Mouse (Mus musculus) CD8-positive naive resting alpha-beta T cell, adult 2 months (primary cell): ENCODE results near the gene Hoxd4.
A peak's percentile ranks its signal among the peaks of the same experiment; 100 is the strongest.

Experiments used
- DNase-seq, 2 experiments: peaks; one replicate each; pipeline ENCODE4 v3.0.0; 2022; ENCODE audit warnings: low read depth in 2 of 2, low spot score in 2 of 2

The Hoxd4 gene

DNA sequence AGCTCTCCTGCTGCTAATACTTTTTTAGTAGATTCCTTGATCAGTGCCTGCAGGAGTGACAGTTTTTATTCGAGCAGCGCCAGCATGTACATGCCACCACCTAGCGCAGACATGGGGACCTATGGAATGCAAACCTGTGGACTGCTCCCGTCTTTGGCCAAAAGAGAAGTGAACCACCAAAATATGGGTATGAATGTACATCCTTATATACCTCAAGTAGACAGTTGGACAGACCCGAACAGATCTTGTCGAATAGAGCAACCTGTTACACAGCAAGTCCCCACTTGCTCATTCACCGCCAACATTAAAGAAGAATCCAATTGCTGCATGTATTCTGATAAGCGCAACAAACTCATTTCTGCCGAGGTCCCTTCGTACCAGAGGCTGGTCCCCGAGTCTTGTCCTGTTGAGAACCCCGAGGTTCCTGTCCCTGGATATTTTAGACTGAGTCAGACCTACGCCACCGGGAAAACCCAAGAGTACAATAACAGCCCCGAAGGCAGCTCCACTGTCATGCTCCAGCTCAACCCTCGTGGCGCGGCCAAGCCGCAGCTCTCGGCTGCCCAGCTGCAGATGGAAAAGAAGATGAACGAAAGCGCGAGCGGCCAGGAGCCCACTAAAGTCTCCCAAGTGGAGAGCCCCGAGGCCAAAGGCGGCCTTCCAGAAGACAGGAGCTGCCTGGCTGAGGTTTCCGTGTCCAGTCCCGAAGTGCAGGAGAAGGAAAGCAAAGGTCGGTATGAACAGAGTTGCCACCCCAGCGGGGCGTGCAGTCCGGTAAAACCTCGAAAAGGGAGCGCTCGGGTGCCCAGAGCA lies 19.5 kb upstream of the Hoxd4 start:
- DNase-seq = no peak

GRCm38 (mm10) chr2:74692808-74693431 lies 18.8 kb upstream of the Hoxd4 start:
- no peak for DNase-seq

- DNase-seq = no peak
Observed at GRCm38 (mm10) chr2:74693432-74693827, 18.3 kb upstream of the Hoxd4 start.

GRCm38 (mm10) chr2:74694066-74694465 lies 17.7 kb upstream of the Hoxd4 start:
- no peak for DNase-seq

- no peak for DNase-seq
Observed at GRCm38 (mm10) chr2:74695383-74695782, 16.3 kb upstream of the Hoxd4 start.

- no peak for DNase-seq
Observed at GRCm38 (mm10) chr2:74695813-74696430, 15.8 kb upstream of the Hoxd4 start.

GRCm38 (mm10) chr2:74696442-74697335 lies 15.0 kb upstream of the Hoxd4 start:
- no peak for DNase-seq

GRCm38 (mm10) chr2:74697567-74698121 lies 14.1 kb upstream of the Hoxd4 start, which contains the start of gene Hoxd9:
Gene Hoxd9 (plus strand): TSS chr2:74697727.
- no peak for DNase-seq

GRCm38 (mm10) chr2:74698201-74699052 lies 13.3 kb upstream of the Hoxd4 start:
- no peak for DNase-seq

- DNase-seq = no peak
Observed at GRCm38 (mm10) chr2:74699053-74699430, 12.7 kb upstream of the Hoxd4 start.

DNA sequence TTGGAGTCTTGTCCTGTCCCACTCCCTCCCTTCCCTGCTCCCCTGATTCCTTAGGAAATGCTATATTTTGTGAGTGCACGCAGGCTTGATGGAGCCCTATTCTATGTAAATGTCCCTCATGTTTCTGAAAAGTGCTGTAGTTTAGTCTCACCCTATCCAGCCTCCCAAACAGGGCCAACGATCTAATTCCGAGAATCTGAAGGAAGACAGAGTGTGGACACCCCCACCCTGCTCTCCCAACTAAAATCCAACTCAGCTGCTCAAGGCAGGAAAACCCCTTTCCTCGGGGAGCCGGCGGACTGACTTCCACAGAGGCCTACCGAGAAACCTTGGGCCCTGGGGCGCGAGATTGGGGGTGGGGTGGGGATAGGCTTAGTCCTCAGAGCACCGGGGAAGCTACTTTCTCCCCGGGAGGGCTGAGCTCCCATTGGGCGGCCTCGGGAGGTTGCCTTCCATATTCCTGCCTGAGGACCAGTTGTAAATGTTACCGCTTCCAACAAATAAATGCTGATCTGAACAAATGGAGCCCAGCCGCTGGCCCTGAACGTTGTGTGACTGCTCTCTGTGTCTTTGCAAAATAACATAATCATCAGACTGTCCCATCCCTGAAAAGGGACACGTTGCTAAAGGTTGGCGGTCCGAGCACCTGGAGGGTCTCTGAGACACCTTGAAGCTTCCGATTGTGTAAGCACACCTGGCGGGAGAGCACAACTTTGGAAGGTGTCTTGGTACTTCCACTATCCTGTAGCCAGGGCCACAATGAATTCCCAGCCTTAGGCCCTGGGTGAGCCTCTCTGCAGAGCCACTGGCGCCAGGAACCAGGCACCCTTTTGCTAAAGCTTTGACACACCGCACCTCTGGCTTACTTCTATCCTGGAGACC lies 11.8 kb upstream of the Hoxd4 start:
- no peak for DNase-seq

DNA sequence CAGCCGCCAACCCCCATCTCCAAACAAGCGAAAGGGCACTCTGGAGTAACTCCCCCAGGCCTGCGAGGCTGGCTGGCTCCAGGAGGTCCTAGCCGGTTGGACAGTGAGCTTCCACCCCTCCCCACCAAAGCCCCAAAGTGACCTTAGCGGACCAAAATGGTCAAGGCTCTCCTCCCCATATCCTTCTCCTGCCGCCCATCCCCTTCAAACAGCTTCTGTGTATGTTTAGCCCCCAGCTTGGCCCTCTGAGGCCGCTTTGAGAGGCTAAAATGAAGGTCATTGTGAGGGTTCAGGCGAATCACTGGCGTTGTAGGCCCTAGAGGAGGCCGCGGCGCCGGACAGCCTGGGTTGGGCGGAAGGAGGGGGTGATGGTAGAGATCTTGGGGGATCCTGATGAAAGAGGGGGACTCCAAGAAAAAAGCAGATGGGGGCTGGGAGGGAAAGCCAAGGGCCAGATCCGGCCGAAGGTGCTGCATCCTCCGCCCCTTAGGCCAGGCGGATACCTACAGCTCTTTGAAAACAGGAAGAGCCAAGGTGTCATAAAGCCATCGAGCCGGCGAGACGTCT lies 11.1 kb upstream of the Hoxd4 start:
- DNase-seq = no peak

DNA sequence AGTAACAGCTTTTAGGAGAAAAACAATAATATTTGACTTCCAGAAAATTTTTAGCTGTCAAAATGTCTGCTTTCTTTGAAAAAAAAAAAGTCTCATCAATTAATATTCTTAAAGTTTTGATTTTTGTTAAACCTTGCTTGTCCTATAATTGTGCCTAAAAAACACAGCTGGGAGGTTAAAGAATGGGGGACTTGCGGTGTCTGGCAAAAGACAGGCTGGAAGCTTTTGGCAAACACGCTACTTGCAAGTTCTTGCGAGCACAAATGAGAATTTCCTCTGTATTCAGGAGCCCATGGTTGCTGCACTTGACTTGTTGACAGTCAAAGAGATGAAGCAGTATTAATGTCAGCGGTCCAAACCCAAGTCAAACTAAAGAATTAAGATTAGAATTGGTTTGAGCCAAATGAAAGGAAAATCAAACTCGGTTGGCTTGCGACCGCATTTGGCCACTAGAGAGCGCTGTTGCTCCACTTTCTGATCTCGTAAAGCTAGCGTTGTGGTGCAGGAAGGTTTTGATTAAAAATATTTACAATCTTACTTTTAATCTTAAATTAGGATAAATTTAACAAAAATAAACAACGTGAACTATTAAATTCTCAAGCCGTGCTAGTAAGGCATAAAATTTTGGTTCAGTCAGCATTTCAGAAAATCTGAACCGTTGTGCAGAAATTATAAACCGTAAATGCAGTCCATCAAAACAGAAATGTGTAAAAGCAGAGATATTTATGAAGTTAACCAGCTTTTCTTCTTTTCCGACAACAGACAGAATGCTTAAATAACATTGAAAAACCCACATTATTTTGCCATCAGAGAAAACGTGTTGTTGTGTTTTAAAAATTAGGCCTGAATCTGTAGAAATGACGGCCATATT lies 9.5 kb upstream of the Hoxd4 start:
- peak; percentile 52 to 67 for DNase-seq

GRCm38 (mm10) chr2:74702820-74703219 lies 8.9 kb upstream of the Hoxd4 start:
- no peak for DNase-seq

DNA sequence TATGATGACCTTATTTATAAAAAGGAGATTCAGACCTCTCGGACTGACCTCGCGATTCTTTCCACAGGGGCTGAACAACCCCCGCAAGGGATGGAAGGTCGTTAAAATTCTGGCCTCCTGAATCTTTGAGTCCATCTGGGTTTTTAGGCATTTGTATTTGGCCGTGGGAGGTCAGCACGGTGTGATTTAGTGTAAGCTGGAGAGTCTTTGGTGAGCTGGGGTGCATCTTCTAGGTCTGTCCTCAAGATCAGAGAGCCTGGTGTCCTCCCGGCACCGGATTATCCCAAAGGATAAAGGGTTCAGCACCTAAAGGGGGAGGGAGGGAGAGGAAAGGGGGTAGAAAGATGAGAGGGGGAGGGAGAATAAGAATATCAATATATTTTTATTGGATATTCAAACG lies 8.4 kb upstream of the Hoxd4 start:
- no peak for DNase-seq

DNA sequence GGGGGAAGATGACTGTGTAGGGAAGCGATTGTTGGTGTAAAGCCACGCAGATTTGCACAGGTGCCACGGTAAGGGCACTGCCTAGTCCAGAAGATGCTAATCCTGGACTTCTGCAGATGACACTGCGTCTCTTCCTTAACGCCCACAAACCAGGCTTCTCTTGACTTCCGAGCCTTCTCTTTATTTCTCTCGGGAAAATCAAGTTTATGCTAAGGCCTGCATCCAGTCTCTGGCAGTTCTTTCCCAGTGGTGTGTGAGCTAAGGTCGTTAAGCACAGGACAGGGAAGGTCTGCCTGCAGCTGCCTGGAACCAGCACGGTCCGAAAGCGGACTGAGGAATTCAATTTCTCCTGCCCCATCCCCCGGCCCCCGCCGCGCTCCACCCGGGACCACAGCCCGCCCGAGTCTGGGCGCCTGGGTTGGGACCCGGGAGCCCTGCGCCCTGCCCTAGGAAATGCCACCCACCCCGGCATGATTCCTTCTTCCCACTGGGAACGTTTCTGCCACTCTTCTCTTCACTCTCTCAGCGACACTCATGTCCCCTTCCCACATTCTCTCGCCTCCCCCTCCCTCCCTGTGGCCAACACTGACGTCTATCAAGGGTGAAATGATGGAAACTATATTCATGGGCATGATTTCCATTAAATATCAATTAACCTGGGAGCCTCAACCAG lies 7.9 kb upstream of the Hoxd4 start:
- DNase-seq = no peak

DNA sequence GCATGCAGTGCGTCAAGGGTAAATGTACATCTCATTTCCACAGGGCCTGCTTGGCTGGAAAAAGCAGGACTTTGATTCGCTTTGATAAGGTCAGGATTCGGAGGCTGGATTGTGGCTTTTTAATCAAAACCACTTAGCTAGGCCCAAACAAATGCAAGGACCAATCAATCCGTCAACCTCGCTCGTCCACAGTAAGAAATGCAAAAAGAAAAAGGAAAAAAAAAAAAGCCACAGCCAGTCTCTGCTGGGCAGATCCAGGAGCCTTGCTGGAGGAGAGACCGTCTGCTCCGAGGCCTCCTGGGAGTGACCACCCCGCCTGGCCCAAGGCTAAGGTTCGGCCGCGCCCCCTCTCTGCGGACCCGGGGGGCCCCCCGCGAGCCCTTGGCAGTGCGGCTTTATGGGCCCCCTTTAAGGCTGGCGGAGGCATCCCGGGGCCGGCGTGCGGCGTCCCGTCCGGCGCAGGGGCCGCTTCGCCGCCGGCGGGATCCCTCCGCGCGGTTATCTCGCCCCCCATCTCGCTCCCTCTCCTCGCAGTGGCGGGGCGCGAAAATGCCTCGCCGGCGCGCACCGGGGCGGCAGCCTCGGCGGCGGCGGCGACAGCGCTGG lies 7.2 kb upstream of the Hoxd4 start, which contains the start of gene Hoxd8:
Gene Hoxd8 (plus strand): TSS at position 223 of the 606 bp plus-strand sequence.
- DNase-seq = no peak
